Mouse (Mus musculus): ENCODE measurements at regions not wholly inside any gene's neighbourhood (a gene's known extent, or its start where the extent isn't known, plus 50 kb on each side); places are given as distances from the start of the nearest gene placed in this dataset.
A peak's percentile ranks its signal among the peaks of the same experiment; 100 is the strongest.

GRCm38 (mm10) chr2:50961049-50961448, 187.9 kb downstream of the Rnd3 start:
- Histone ChIP-seq H3K27ac (no peak overlapping the region), H3K4me1 (replicated peaks) (0 out of 2 replicates have a peak, but pooled peaks cover 4% of the 10 kb centered on the region), H3K4me3 (no peak overlapping the region), H3K9ac (no peak overlapping the region), H3K4me2 (no peak overlapping the region), H3K36me3 (no peaks in the 10 kb centered on the region), H3K9me3 (no peaks in the 10 kb centered on the region), H3K27me3 (no peaks in the 10 kb centered on the region)
- WGBS: 71% methylated on average over 4 of the region's 4 CpGs
- ATAC-seq (ENCODE audit: low FRiP score): no peak

GRCm38 (mm10) chr2:50959323-50959722, 189.6 kb downstream of the Rnd3 start:
- 91% methylated on average over 9 of the region's 9 CpGs for WGBS
- Histone ChIP-seq H3K27me3 (no peaks in the 10 kb centered on the region), H3K9me3 (no peaks in the 10 kb centered on the region), H3K4me1 (replicated peaks) (0 out of 2 replicates have a peak, but pooled peaks cover 5% of the 10 kb centered on the region), H3K27ac (no peak overlapping the region), H3K4me2 (no peak overlapping the region), H3K9ac (no peak overlapping the region), H3K36me3 (no peaks in the 10 kb centered on the region), H3K4me3 (no peak overlapping the region)
- no peak for ATAC-seq (ENCODE audit: low FRiP score)

GRCm38 (mm10) chr2:50954361-50955066, 194.4 kb downstream of the Rnd3 start:
- Histone ChIP-seq H3K36me3 (no peaks in the 10 kb centered on the region), H3K4me2 (no peak overlapping the region), H3K9me3 (no peaks in the 10 kb centered on the region), H3K4me1 (replicated peaks) (0 out of 2 replicates have a peak, but pooled peaks cover 5% of the 10 kb centered on the region), H3K4me3 (no peak overlapping the region), H3K27ac (no peak overlapping the region), H3K9ac (no peak overlapping the region), H3K27me3 (no peaks in the 10 kb centered on the region)
- 43% methylated on average over 6 of the region's 6 CpGs for WGBS
- no peak for ATAC-seq (ENCODE audit: low FRiP score)

GRCm38 (mm10) chr2:50951027-50951426, 197.9 kb downstream of the Rnd3 start:
- no peak overlapping the region for H3K27ac ChIP-seq
- 90% methylated on average over 3 of the region's 3 CpGs for WGBS
- no peak overlapping the region for H3K4me3 ChIP-seq
- no peaks in the 10 kb centered on the region for H3K27me3 ChIP-seq
- H3K36me3 ChIP-seq: no peaks in the 10 kb centered on the region
- ATAC-seq (ENCODE audit: low FRiP score): no peak
- no peak overlapping the region for H3K9ac ChIP-seq
- no peak overlapping the region for H3K4me2 ChIP-seq
- no peaks in the 10 kb centered on the region for H3K9me3 ChIP-seq
- H3K4me1 ChIP-seq (replicated peaks): 0 out of 2 replicates have a peak, but pooled peaks cover 5% of the 10 kb centered on the region

GRCm38 (mm10) chr2:50949717-50950116, 199.2 kb downstream of the Rnd3 start:
- no peak overlapping the region for H3K4me2 ChIP-seq
- H3K27me3 ChIP-seq: no peaks in the 10 kb centered on the region
- H3K27ac ChIP-seq: no peak overlapping the region
- H3K4me3 ChIP-seq: no peak overlapping the region
- 93% methylated on average over 4 of the region's 4 CpGs for WGBS
- ATAC-seq (ENCODE audit: low FRiP score): no peak
- H3K36me3 ChIP-seq: no peaks in the 10 kb centered on the region
- no peak overlapping the region for H3K9ac ChIP-seq
- no peaks in the 10 kb centered on the region for H3K9me3 ChIP-seq
- 0 out of 2 replicates have a peak, but pooled peaks cover 4% of the 10 kb centered on the region for H3K4me1 ChIP-seq (replicated peaks)

- H3K4me2 ChIP-seq: no peak overlapping the region
- no peak for ATAC-seq (ENCODE audit: low FRiP score)
- no peaks in the 10 kb centered on the region for H3K4me1 ChIP-seq (replicated peaks)
- no peaks in the 10 kb centered on the region for H3K27me3 ChIP-seq
- 94% methylated on average over 4 of the region's 4 CpGs for WGBS
- H3K36me3 ChIP-seq: no peaks in the 10 kb centered on the region
- H3K9me3 ChIP-seq: no peaks in the 10 kb centered on the region
- H3K27ac ChIP-seq: no peak overlapping the region
- H3K4me3 ChIP-seq: no peak overlapping the region
- H3K9ac ChIP-seq: no peak overlapping the region
Measured at GRCm38 (mm10) chr2:50945526-50945925, 203.4 kb downstream of the Rnd3 start.

GRCm38 (mm10) chr2:50943180-50943579, 205.7 kb downstream of the Rnd3 start:
- H3K36me3 ChIP-seq: no peaks in the 10 kb centered on the region
- 88% methylated on average over 15 of the region's 15 CpGs for WGBS

GRCm38 (mm10) chr2:50942741-50943140, 206.2 kb downstream of the Rnd3 start:
- Histone ChIP-seq H3K36me3 (no peaks in the 10 kb centered on the region), H3K4me1 (replicated peaks) (no peaks in the 10 kb centered on the region), H3K27me3 (no peaks in the 10 kb centered on the region), H3K9me3 (no peaks in the 10 kb centered on the region), H3K27ac (no peak overlapping the region), H3K9ac (no peak overlapping the region), H3K4me2 (no peak overlapping the region), H3K4me3 (no peak overlapping the region)
- 81% methylated on average over 11 of the region's 11 CpGs for WGBS
- ATAC-seq (ENCODE audit: low FRiP score): no peak

More at GRCm38 (mm10) chr2:50943180-50943579, 205.7 kb downstream of the Rnd3 start:
- Histone ChIP-seq H3K27me3 (no peaks in the 10 kb centered on the region), H3K9ac (no peak overlapping the region), H3K27ac (no peak overlapping the region), H3K4me1 (replicated peaks) (no peaks in the 10 kb centered on the region), H3K4me2 (no peak overlapping the region), H3K9me3 (no peaks in the 10 kb centered on the region), H3K4me3 (no peak overlapping the region)
- no peak for ATAC-seq (ENCODE audit: low FRiP score)

GRCm38 (mm10) chr2:50932936-50933335, 216.0 kb downstream of the Rnd3 start:
- H3K4me1 ChIP-seq (replicated peaks): 0 out of 2 replicates have a peak, but pooled peaks cover 3% of the 10 kb centered on the region
- H3K36me3 ChIP-seq: no peaks in the 10 kb centered on the region
- no peak overlapping the region for H3K9ac ChIP-seq
- H3K4me2 ChIP-seq: no peak overlapping the region
- H3K27me3 ChIP-seq: no peaks in the 10 kb centered on the region
- H3K27ac ChIP-seq: no peak overlapping the region
- WGBS: 56% methylated on average over 7 of the region's 7 CpGs
- H3K9me3 ChIP-seq: no peaks in the 10 kb centered on the region
- H3K4me3 ChIP-seq: no peak overlapping the region
- no peak for ATAC-seq (ENCODE audit: low FRiP score)

GRCm38 (mm10) chr2:50921002-50921401, 227.9 kb downstream of the Rnd3 start:
- ATAC-seq (ENCODE audit: low FRiP score): no peak
- Histone ChIP-seq H3K27me3 (no peaks in the 10 kb centered on the region), H3K9me3 (no peaks in the 10 kb centered on the region), H3K36me3 (no peaks in the 10 kb centered on the region), H3K27ac (no peak overlapping the region), H3K9ac (no peak overlapping the region), H3K4me2 (no peak overlapping the region), H3K4me1 (replicated peaks) (peaks cover 12% of the 10 kb centered on the region), H3K4me3 (no peak overlapping the region)

- H3K4me1 ChIP-seq (replicated peaks): peaks cover 27% of the 10 kb centered on the region
- 39% methylated on average over 18 of the region's 18 CpGs for WGBS
- no peak overlapping the region for H3K4me2 ChIP-seq
- no peaks in the 10 kb centered on the region for H3K9me3 ChIP-seq
- peak overlapping the region; percentile 2; the same call in 1 of the 2 replicates for H3K9ac ChIP-seq
- H3K27ac ChIP-seq: peak overlapping the region; percentile 79
- H3K4me3 ChIP-seq: no peak overlapping the region
- H3K27me3 ChIP-seq: no peaks in the 10 kb centered on the region
- no peaks in the 10 kb centered on the region for H3K36me3 ChIP-seq
- ATAC-seq (ENCODE audit: low FRiP score): peak; percentile 78
Measured at GRCm38 (mm10) chr2:50916323-50917221, 232.3 kb downstream of the Rnd3 start.

- Histone ChIP-seq H3K9me3 (no peaks in the 10 kb centered on the region), H3K27me3 (no peaks in the 10 kb centered on the region), H3K27ac (peak overlapping the region; percentile 79), H3K9ac (no peak overlapping the region), H3K36me3 (no peaks in the 10 kb centered on the region), H3K4me2 (no peak overlapping the region), H3K4me1 (replicated peaks) (peaks cover 27% of the 10 kb centered on the region), H3K4me3 (no peak overlapping the region)
- ATAC-seq (ENCODE audit: low FRiP score): no peak
- WGBS: 92% methylated on average over 2 of the region's 2 CpGs
Measured at GRCm38 (mm10) chr2:50915149-50915548, 233.8 kb downstream of the Rnd3 start.

Data from hindbrain, embryonic 13.5 days (tissue).